10 mouse cellular contexts compared by ENCODE assay signal in genomic region chr2:181155801-181156200, GRCm38 (mm10). TPM values are rescaled to one million over a fixed set of nuclear protein-coding genes. Genes with fewer than 3 reads are reported as not detected.
DNase-seq lines count a peak whose midpoint lies in the region; ATAC-seq lines count a peak whose summit lies in the region.
"Had no signal": no experiment of that assay in that cellular context is flagged by ENCODE, and none has a peak within 500 bp of the region (broad histone marks: within the 10 kb centered on the region; RNA-seq: fewer than 3 reads in every experiment).

No protein-coding gene starts in this region.

- intact Hi-C loops in heart, postnatal 36 days (cut with DNase I): no loop called here

- H3K4me2 ChIP-seq in heart, embryonic 15.5 days: peak overlapping the region; percentile 62
- peak overlapping the region; percentile 66 for H3K4me2 ChIP-seq in neural tube, embryonic 13.5 days

- peaks cover 16% of the 10 kb centered on the region; the same call in 1 of the 2 replicates for H3K36me3 ChIP-seq in heart, embryonic 15.5 days
- peaks cover 17% of the 10 kb centered on the region for H3K36me3 ChIP-seq in neural tube, embryonic 13.5 days

- peaks cover 34% of the 10 kb centered on the region for H3K27me3 ChIP-seq in heart, embryonic 15.5 days
- H3K27me3 ChIP-seq in neural tube, embryonic 13.5 days: peaks cover 51% of the 10 kb centered on the region

- no peaks in the 10 kb centered on the region for H3K9me3 ChIP-seq in heart, embryonic 15.5 days (replicated peaks)
- H3K9me3 ChIP-seq in neural tube, embryonic 13.5 days: no peaks in the 10 kb centered on the region

- peak overlapping the region; percentile 85 for H3K27ac ChIP-seq in heart, embryonic 15.5 days
- peak overlapping the region; percentile 84 for H3K27ac ChIP-seq in neural tube, embryonic 13.5 days (replicated peaks)

- DNase-seq in heart, adult 11 months: peak; percentile 97
- no peak for DNase-seq in heart, postnatal 36 days
- DNase-seq in cerebellum, postnatal 14 days: peak; percentile 76 to 80
- no peak for DNase-seq in spleen, adult 12 weeks (ENCODE audit: low spot score)
- no peak for DNase-seq in embryo, embryonic 11 days

- H3K9ac ChIP-seq in heart, embryonic 15.5 days: peak overlapping the region; percentile 70
- H3K9ac ChIP-seq in neural tube, embryonic 13.5 days: peak overlapping the region; percentile 85

- no peak for ATAC-seq in heart, embryonic 15.5 days (replicated peaks; ENCODE audit: insufficient number of reproducible peaks, insufficient read depth, low FRiP score, low read depth)
- ATAC-seq in neural tube, embryonic 13.5 days (ENCODE audit: low read depth): peak; percentile 12
- no peak for ATAC-seq in megakaryocyte progenitor cell, adult 5-6 weeks (replicated peaks; ENCODE audit: poor library complexity)

- peaks cover 59% of the 10 kb centered on the region for H3K4me1 ChIP-seq in heart, embryonic 15.5 days (replicated peaks)
- peaks cover 47% of the 10 kb centered on the region for H3K4me1 ChIP-seq in neural tube, embryonic 13.5 days (replicated peaks)

- peak overlapping the region; percentile 61 for H3K4me3 ChIP-seq in heart, embryonic 15.5 days
- peak overlapping the region; percentile 55 for H3K4me3 ChIP-seq in neural tube, embryonic 13.5 days

- WGBS in heart, embryonic 15.5 days: 48% methylated on average over 4 of the region's 4 CpGs
- WGBS in neural tube, embryonic 13.5 days: 48% methylated on average over 4 of the region's 4 CpGs

RNA-seq across cellular contexts. Expression of gene Eef1a2, which starts 1.0 kb away (rescaled TPM):
- 1,000 to 10,000 TPM; 1,480 to 1,577 TPM for total RNA-seq in heart, postnatal 36 days (2021)
- polyA plus RNA-seq in heart, embryonic 15.5 days (2015; fragmentation: Nextera tagmentation; extraction: Ambion mirVana): 12.1 and 13.2 TPM in 2 replicates
- polyA plus RNA-seq in neural tube, embryonic 13.5 days (2015; fragmentation: Nextera tagmentation; extraction: Ambion mirVana): 7.7 and 8.9 TPM in 2 replicates
- not detected in 2 replicates for total RNA-seq in megakaryocyte progenitor cell, adult 5-6 weeks (2015)
- not detected in 2 replicates for total RNA-seq in megakaryocyte progenitor cell, adult 5-6 weeks (2017)
- polyA plus RNA-seq: liver, embryonic 16.5 days had no signal

RNA-seq across cellular contexts. Expression of gene Kcnq2, which starts 20.7 kb away (rescaled TPM):
- total RNA-seq in heart, postnatal 36 days (2021): not detected
- polyA plus RNA-seq in heart, embryonic 15.5 days (2015; fragmentation: Nextera tagmentation; extraction: Ambion mirVana): 0.03 and 0.65 TPM in 2 replicates
- polyA plus RNA-seq in neural tube, embryonic 13.5 days (2015; fragmentation: Nextera tagmentation; extraction: Ambion mirVana): 43.9 TPM in 2 replicates
- not detected in 2 replicates for total RNA-seq in megakaryocyte progenitor cell, adult 5-6 weeks (2015)
- not detected in 2 replicates for total RNA-seq in megakaryocyte progenitor cell, adult 5-6 weeks (2017)

RNA-seq across cellular contexts. Expression of gene Ppdpf, which starts 31.2 kb away (rescaled TPM):
- total RNA-seq in heart, postnatal 36 days (2021): 10 to 100 TPM; 49.4 to 52.6 TPM
- polyA plus RNA-seq in heart, embryonic 15.5 days (2015; fragmentation: Nextera tagmentation; extraction: Ambion mirVana): 146 and 165 TPM in 2 replicates
- 331 and 431 TPM in 2 replicates for polyA plus RNA-seq in neural tube, embryonic 13.5 days (2015; fragmentation: Nextera tagmentation; extraction: Ambion mirVana)
- 85.7 and 109 TPM in 2 replicates for total RNA-seq in megakaryocyte progenitor cell, adult 5-6 weeks (2015)
- total RNA-seq in megakaryocyte progenitor cell, adult 5-6 weeks (2017): 68.8 and 73.0 TPM in 2 replicates

RNA-seq across cellular contexts. Expression of gene Ptk6, which starts 46.8 kb away (rescaled TPM):
- under 1 TPM in 1 of 2 experiments, not detected in 1; 0.05 TPM for total RNA-seq in heart, postnatal 36 days (2021)
- 0.05 TPM in 1 of 2 replicates, not detected in the other for polyA plus RNA-seq in heart, embryonic 15.5 days (2015; fragmentation: Nextera tagmentation; extraction: Ambion mirVana)
- polyA plus RNA-seq in neural tube, embryonic 13.5 days (2015; fragmentation: Nextera tagmentation; extraction: Ambion mirVana): not detected in 2 replicates
- total RNA-seq in megakaryocyte progenitor cell, adult 5-6 weeks (2015): not detected in 2 replicates
- not detected in 2 replicates for total RNA-seq in megakaryocyte progenitor cell, adult 5-6 weeks (2017)
- polyA plus RNA-seq: intestine, embryonic 14.5 days had no signal

RNA-seq across cellular contexts. Expression of gene Srms, which starts 57.2 kb away (rescaled TPM):
- total RNA-seq in heart, postnatal 36 days (2021): under 1 TPM; 0.14 to 0.49 TPM
- polyA plus RNA-seq in heart, embryonic 15.5 days (2015; fragmentation: Nextera tagmentation; extraction: Ambion mirVana): 0.09 and 0.10 TPM in 2 replicates
- polyA plus RNA-seq in neural tube, embryonic 13.5 days (2015; fragmentation: Nextera tagmentation; extraction: Ambion mirVana): 0.14 and 0.22 TPM in 2 replicates
- total RNA-seq in megakaryocyte progenitor cell, adult 5-6 weeks (2015): not detected in 2 replicates
- total RNA-seq in megakaryocyte progenitor cell, adult 5-6 weeks (2017): not detected in 2 replicates

Comparison
In these comparisons a context has a peak if more than half of its experiments do, and no peak if none do; other contexts are left out.
1. DNase-seq: peak in heart, adult 11 months (single experiment) and cerebellum, postnatal 14 days (2 of 2); none in heart, postnatal 36 days (0 of 2), spleen, adult 12 weeks (single experiment) and embryo, embryonic 11 days (single experiment).
2. RNA of gene Eef1a2, which starts 1.0 kb away (total RNA-seq): 1,480 to 1,577 TPM in heart, postnatal 36 days; not detected in megakaryocyte progenitor cell, adult 5-6 weeks; every median in the first group is over 1,000 times any median in the second.